In the genomic region with DNA sequence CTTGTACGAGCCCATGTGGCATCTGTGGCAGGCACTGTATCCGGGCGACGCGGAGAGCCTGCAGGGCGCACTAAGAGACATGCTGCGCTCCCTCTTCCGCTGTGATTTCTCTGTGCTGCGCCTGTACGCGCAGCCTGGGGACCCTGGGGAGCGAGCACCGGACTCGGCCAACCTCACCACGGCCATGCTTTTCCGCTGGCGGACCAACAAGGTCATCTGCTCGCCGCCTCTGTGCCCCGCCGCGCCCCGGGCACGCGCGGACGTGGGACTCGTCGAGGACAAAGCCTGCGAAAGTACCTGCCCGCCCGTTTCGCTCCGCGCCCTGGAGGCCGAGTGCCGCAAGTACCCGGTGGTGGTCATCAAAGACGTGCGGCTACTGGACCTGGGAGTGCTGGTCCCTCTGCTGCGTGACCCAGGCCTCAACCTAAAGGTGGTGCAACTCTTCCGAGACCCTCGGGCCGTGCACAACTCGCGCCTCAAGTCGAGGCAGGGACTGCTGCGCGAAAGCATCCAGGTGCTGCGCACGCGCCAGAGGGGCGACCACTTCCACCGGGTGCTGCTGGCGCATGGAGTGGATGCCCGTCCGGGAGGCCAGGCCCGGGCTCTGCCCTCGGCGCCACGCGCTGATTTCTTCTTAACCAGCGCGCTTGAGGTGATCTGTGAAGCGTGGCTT, we compare ENCODE assay signal across 8 mouse cellular contexts. TPM values are rescaled to one million over a fixed set of nuclear protein-coding genes. Genes with fewer than 3 reads are reported as not detected.
DNase-seq lines count a peak whose midpoint lies in the region; ATAC-seq lines count a peak whose summit lies in the region.

No protein-coding gene starts in this region.

- H3K4me1 ChIP-seq in embryonic facial prominence, embryonic 13.5 days, result no peaks in the 10 kb centered on the region; the same call in 1 of the 2 replicates
- 0 out of 2 replicates have a peak, but pooled peaks cover 6% of the 10 kb centered on the region for H3K4me1 ChIP-seq in limb, embryonic 15.5 days

- DNase-seq in gastrocnemius, adult 18-20 months (ENCODE audit: low spot score), result peak; percentile 1
- no peak for DNase-seq in gastrocnemius, adult 8-10 months (ENCODE audit: low spot score in 2 of 2)
- peak; percentile 10 for DNase-seq in NIH3T3 (ENCODE audit: low read depth)
- DNase-seq in heart, postnatal 4 days, result peak; percentile 11
- DNase-seq in neural tube, embryonic 10.5 days (ENCODE audit: extremely low spot score, low spot score), result peak; percentile 46
- DNase-seq in c-Kit-positive CD71-positive TER-119-positive erythroid progenitor cells, embryonic 14.5 days (ENCODE audit: low spot score), result no peak

- H3K9me3 ChIP-seq in embryonic facial prominence, embryonic 13.5 days, result no peaks in the 10 kb centered on the region
- no peaks in the 10 kb centered on the region for H3K9me3 ChIP-seq in limb, embryonic 15.5 days

- H3K36me3 ChIP-seq in embryonic facial prominence, embryonic 13.5 days, result no peaks in the 10 kb centered on the region
- no peaks in the 10 kb centered on the region for H3K36me3 ChIP-seq in limb, embryonic 15.5 days

- peaks cover 19% of the 10 kb centered on the region for H3K27me3 ChIP-seq in embryonic facial prominence, embryonic 13.5 days
- H3K27me3 ChIP-seq in limb, embryonic 15.5 days, result peaks cover 12% of the 10 kb centered on the region

- 0 out of 2 replicates have a peak overlapping the region, but pooled peaks have one; percentile 49 for H3K9ac ChIP-seq in embryonic facial prominence, embryonic 13.5 days
- 0 out of 2 replicates have a peak overlapping the region, but pooled peaks have one; percentile 14 for H3K9ac ChIP-seq in limb, embryonic 15.5 days

- no peak overlapping the region for H3K27ac ChIP-seq in embryonic facial prominence, embryonic 13.5 days
- no peak overlapping the region for H3K27ac ChIP-seq in limb, embryonic 15.5 days

- ATAC-seq in embryonic facial prominence, embryonic 13.5 days (ENCODE audit: insufficient number of reproducible peaks, insufficient read depth, low FRiP score, low TSS enrichment, low read depth), result 0 out of 2 replicates have a peak, but pooled peaks have one; percentile 52
- ATAC-seq in limb, embryonic 15.5 days (ENCODE audit: insufficient number of reproducible peaks, low FRiP score, low TSS enrichment, low read depth), result no peak

- WGBS in embryonic facial prominence, embryonic 13.5 days, result 25% methylated on average over 65 of the region's 65 CpGs
- WGBS in limb, embryonic 15.5 days, result 26% methylated on average over 65 of the region's 65 CpGs

- peak overlapping the region; percentile 70 for H3K4me2 ChIP-seq in embryonic facial prominence, embryonic 13.5 days
- peak overlapping the region; percentile 73 for H3K4me2 ChIP-seq in limb, embryonic 15.5 days

- peak overlapping the region; percentile 46 for H3K4me3 ChIP-seq in embryonic facial prominence, embryonic 13.5 days
- peak overlapping the region; percentile 43 for H3K4me3 ChIP-seq in limb, embryonic 15.5 days

RNA-seq across cellular contexts. Expression of a gene that starts 0.9 kb away (rescaled TPM):
- total RNA-seq in gastrocnemius, adult 18-20 months (2021), result 1 to 10 TPM; 1.3 to 1.5 TPM
- 1 to 10 TPM in 3 of 4 experiments, under 1 TPM in 1; 0.51 to 1.3 (median 1.2) TPM for total RNA-seq in gastrocnemius, adult 8-10 months (2022)
- polyA plus RNA-seq in embryonic facial prominence, embryonic 13.5 days (2015; fragmentation: Nextera tagmentation; extraction: Ambion mirVana), result 2.1 and 2.6 TPM in 2 replicates
- 1 to 10 TPM; 7.1 to 8.7 TPM for total RNA-seq in heart, postnatal 4 days (2021)
- 4.9 and 6.0 TPM in 2 replicates for polyA plus RNA-seq in limb, embryonic 15.5 days (2015; fragmentation: Nextera tagmentation; extraction: Ambion mirVana)

Comparison
In these comparisons a context has a peak if more than half of its experiments do, and no peak if none do; other contexts are left out.
1. DNase-seq: peak in gastrocnemius, adult 18-20 months (single experiment), NIH3T3 (single experiment), heart, postnatal 4 days (single experiment) and neural tube, embryonic 10.5 days (single experiment); none in gastrocnemius, adult 8-10 months (0 of 2) and c-Kit-positive CD71-positive TER-119-positive erythroid progenitor cells, embryonic 14.5 days (single experiment).